Mouse (Mus musculus) common myeloid progenitor, adult 5-6 weeks (primary cell): Measurements from ENCODE around the gene Gcm1. TPM values are rescaled to one million over a fixed set of nuclear protein-coding genes. Genes with fewer than 3 reads are reported as not detected.

ENCODE experiments used
- ATAC-seq: replicated peaks from 2 replicates; pipeline ENCODE4 v1.8.0; 2016; ENCODE audit warnings: low read depth, mild to moderate bottlenecking, moderate TSS enrichment, inconsistent platforms; ENCODE audit not compliant: poor library complexity, severe bottlenecking
- total RNA-seq: library from RNA; stranded (forward); fragments of 200-1000, 187-1606 nt; gene quantifications from 2 replicates; pipeline ENCODE4 v1.2.3, GENCODE M21; 2017

The Gcm1 gene
- total RNA-seq, 1 experiment from 2014 or later = not detected

- ATAC-seq = no peak
Observed at GRCm38 (mm10) chr9:78089906-78090305, 38.2 kb downstream of the Gcm1 start.

GRCm38 (mm10) chr9:78090596-78090995 is 38.9 kb downstream of the Gcm1 start:
- no peak for ATAC-seq

- no peak for ATAC-seq
Observed at GRCm38 (mm10) chr9:78095686-78096085, 44.0 kb downstream of the Gcm1 start.

- ATAC-seq = no peak
Observed at GRCm38 (mm10) chr9:78096376-78096775, 44.7 kb downstream of the Gcm1 start.

- ATAC-seq = peak; percentile 91
Observed at GRCm38 (mm10) chr9:78100956-78101355, 49.2 kb downstream of the Gcm1 start.

GRCm38 (mm10) chr9:78101431-78101830 is 49.7 kb downstream of the Gcm1 start:
- ATAC-seq = no peak

GRCm38 (mm10) chr9:78103965-78104560 is 52.3 kb downstream of the Gcm1 start:
- ATAC-seq = no peak

GRCm38 (mm10) chr9:78104973-78105372 is 53.2 kb downstream of the Gcm1 start:
- peak; percentile 5; the same call in 1 of the 2 replicates for ATAC-seq

- ATAC-seq = peak; percentile 26
Observed at GRCm38 (mm10) chr9:78105501-78105932, 53.8 kb downstream of the Gcm1 start.

- ATAC-seq = no peak
Observed at GRCm38 (mm10) chr9:78106821-78107220, 55.1 kb downstream of the Gcm1 start.

GRCm38 (mm10) chr9:78107582-78107911 is 55.8 kb downstream of the Gcm1 start:
- ATAC-seq = no peak; the same call in 1 of the 2 replicates

- ATAC-seq = peak; percentile 11
Observed at GRCm38 (mm10) chr9:78107912-78108795, 56.4 kb downstream of the Gcm1 start.

GRCm38 (mm10) chr9:78108796-78109239 is 57.1 kb downstream of the Gcm1 start, which contains the start of the genes Fbxo9 and Ick:
Gene Fbxo9, minus strand, starts transcription at chr9:78109065.
Gene Ick, plus strand, starts transcription at chr9:78109192.
- ATAC-seq = peak; percentile 71

- ATAC-seq = no peak
Observed at GRCm38 (mm10) chr9:78109656-78110055, 57.9 kb downstream of the Gcm1 start.

- no peak for ATAC-seq
Observed at GRCm38 (mm10) chr9:78111456-78111855, 59.7 kb downstream of the Gcm1 start.

GRCm38 (mm10) chr9:78112770-78113537 is 61.2 kb downstream of the Gcm1 start:
- ATAC-seq = peak; percentile 78

- no peak for ATAC-seq
Observed at GRCm38 (mm10) chr9:78113538-78113885, 61.8 kb downstream of the Gcm1 start.
